Mouse (Mus musculus) embryo, embryonic 10.5 days (tissue): ENCODE measurements around the gene Ceacam12.
"Not testable (repeated sequence)": the region's sequence is repeated elsewhere in the genome, so short reads cannot be mapped to it uniquely, and the experiment has no call there.

ENCODE experiments used
- DNase-seq: peaks from one replicate; pipeline ENCODE4 v3.0.0-alpha.2; 2015; ENCODE audit warnings: low spot score

Gene Ceacam12

DNA sequence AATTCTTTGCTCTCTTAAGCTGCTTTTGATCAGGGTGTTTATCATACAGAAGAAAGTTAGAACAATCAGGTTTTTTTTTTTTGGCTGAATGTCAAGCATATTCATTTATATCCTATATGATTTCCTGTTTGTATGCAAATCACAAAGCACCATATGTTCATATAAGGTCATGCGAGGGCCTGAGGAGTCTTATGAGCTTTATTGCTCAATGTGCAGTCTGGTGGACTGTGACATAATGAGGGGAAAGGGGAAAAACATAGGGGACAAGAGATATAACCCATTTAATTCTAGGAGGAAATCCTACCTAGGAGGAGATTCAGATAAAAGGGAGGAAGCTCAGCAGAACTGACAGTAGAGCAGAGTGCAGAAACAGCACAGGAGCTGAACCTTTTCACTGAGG, at the start of gene Ceacam12:
Ceacam12 (plus strand) TSS at position 301 of the 400 bp plus-strand sequence.
- DNase-seq: no peak

DNA sequence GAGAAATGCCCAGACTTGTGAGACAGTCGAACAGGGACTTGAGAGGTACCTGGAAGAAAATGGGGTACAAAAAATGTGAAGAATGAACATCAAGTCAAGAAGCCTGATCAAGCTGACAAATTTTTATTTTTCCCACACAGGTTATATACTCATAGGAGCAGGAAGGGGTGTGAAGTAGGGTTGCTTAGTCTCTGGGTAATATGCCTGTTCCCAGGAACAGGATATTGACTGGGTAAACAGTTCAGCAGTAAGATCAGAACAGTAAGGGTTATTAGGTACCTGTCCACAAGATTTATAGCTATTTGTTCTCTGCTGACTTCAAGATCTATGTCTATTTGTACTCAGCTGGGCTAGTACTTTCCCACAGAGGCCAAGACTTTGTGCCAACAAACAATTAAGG, 8.1 kb downstream of the Ceacam12 start:
- DNase-seq: not testable (repeated sequence)

DNA sequence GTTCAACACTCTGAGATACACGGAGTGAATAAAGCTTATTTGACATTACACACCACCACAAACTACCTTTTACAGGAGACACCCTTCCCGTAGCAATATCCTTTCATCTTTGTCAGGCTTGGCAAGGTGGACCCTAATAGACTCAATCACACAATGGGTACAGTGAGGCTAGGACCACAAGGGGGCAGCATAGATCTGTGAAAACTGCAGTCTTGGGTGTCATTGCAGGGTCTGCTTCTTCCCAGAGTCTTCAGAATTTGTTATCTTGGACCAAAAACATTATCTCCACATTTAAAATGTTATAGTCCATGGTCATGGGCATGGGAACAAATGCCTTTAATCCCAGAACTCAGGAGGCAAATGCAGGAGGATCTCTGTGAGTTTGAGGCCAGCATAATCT, 35.1 kb downstream of the Ceacam12 start:
- DNase-seq: no peak
